Mouse (Mus musculus): Measurements from ENCODE around the gene Tnfrsf19.

DNA sequence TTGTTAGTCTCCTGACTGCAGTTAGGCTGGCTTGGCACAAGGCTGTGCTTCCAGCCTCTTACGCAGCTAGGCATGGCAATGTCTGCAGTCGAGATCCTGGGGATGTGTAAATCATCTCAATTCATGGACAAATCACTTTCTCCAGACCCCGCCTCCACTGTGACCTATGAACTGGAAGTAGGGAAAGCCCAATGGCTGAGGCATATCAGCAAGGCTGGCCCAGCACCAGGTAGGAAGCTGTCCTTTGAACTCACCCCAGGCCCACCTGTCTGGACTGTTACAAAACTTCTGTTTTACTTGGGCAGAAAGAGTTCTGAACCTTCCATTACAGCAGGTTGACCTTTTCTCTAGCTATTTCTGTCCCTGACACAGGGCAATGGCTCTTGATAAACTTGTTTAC lies 70.6 kb downstream of the Tnfrsf19 start:
- TF ChIP-seq CTCF (IDR thresholded peaks at IDR 0.05) (no peak), POLR2A (IDR thresholded peaks at IDR 0.05; ENCODE audit: insufficient read depth, low read depth, low read length) (no peak)
